Mouse (Mus musculus) megakaryocyte, adult 5-6 weeks (primary cell): Measurements from ENCODE around the gene Srcap. TPM values are rescaled to one million over a fixed set of nuclear protein-coding genes. Genes with fewer than 3 reads are reported as not detected.
"Not testable (repeated sequence)": the region's sequence is repeated elsewhere in the genome, so short reads cannot be mapped to it uniquely, and the experiment has no call there.

Source experiments
- ATAC-seq: 2 replicates; pipeline ENCODE4 v1.8.0; 2016; ENCODE audit warnings: mild to moderate bottlenecking, inconsistent platforms; ENCODE audit not compliant: poor library complexity, severe bottlenecking
- total RNA-seq, 2 experiments: library from RNA; stranded (forward) in 1 of 2; stranded (reverse) in 1 of 2; fragments of 153-499, 151-499 nt in 1 of 2; fragments of 221-1000, 200-1000 nt in 1 of 2; gene quantifications; 2 replicates each; pipeline versions ENCODE4 v1.2.3 to v1.2.4; 2015 to 2017

Gene Srcap
- total RNA-seq, 2 experiments from 2014 or later, result 15.8 to 53.0 TPM

GRCm38 (mm10) chr7:127488364-127488763, 23.4 kb upstream of the Srcap start:
- not testable (repeated sequence) for ATAC-seq

GRCm38 (mm10) chr7:127489982-127490381, 21.8 kb upstream of the Srcap start:
- ATAC-seq, result no peak

DNA sequence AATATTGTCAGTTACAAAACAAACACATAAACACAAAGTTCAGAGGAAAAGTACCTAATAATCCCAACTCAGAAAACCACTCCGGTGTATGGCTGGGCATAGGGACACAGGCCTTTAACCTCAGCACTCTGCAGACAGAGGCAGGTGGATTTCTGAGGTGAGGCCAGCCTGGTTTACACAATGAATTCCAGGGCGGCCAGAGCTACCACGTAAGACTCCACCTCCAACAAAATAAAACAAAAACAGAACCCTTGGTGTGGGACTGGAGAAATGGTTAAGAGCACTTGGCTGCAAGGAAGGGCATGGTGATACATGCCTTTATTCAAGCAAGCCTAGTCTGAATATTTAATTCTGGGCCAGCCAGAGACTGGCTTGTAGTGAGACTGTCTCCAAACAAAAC, 19.9 kb upstream of the Srcap start:
- ATAC-seq, result no peak

GRCm38 (mm10) chr7:127494648-127495047, 17.1 kb upstream of the Srcap start:
- no peak for ATAC-seq

DNA sequence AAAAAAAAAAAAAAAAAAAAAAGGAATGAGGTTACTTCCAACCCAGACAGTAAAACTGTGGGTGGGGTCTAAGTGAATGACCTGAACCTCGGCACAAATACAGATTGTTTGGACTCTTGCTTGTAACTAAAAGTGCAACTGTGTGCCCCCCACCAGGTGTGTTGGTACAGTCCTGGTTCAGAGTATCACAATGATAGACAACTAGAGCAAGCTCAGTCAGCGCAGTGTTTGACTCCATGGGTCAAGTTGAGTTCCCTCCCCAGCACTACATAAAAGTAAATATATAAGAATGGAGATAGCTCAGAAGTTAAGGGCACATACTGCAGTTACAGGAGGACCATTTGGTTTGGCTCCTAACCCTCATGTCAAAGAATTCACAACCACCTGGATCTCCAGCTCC, 14.4 kb upstream of the Srcap start:
- no peak for ATAC-seq

DNA sequence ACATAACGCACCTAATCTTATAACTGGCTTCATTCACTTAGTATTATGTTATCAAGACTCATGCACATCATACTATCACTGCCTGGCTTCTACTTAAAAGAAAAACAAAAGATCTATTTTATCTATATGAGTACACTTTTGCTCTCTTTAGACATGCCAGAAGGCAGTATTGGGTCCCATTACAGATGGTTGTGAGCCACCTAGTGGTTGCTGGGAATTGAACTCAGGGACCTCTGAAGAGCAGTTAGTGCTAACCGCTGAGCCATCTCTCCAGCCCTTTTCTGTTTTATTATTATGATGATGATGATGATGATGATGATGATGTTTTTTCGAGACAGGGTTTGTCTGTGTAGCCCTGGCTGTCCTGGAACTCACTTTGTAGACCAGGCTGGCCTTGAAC, 13.4 kb upstream of the Srcap start:
- ATAC-seq, result peak; percentile 30; the same call in 1 of the 2 replicates

DNA sequence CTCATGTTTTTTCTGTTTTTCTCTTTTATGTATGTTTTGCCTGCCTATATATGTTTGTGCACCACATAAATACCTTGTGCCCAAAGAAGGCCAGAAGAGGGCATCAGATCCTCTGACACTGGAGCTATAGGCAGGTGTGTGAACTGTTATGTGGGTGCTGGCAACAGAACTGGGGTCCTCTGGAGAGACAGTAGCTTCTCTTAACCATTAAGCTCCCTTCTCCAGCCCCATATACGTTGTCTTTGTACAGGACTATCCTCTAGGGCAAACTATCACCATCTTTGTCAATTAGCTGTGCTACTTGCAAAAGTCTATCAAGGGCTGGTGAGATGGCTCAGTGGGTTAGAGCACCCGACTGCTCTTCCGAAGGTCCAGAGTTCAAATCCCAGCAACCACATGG, 3.5 kb upstream of the Srcap start:
- no peak for ATAC-seq

- not testable (repeated sequence) for ATAC-seq
These were observed 2.0 kb upstream of the Srcap start for GRCm38 (mm10) chr7:127509830-127510229.

- ATAC-seq, result no peak
These were observed 542 bp upstream of the Srcap start for GRCm38 (mm10) chr7:127511241-127511640.

DNA sequence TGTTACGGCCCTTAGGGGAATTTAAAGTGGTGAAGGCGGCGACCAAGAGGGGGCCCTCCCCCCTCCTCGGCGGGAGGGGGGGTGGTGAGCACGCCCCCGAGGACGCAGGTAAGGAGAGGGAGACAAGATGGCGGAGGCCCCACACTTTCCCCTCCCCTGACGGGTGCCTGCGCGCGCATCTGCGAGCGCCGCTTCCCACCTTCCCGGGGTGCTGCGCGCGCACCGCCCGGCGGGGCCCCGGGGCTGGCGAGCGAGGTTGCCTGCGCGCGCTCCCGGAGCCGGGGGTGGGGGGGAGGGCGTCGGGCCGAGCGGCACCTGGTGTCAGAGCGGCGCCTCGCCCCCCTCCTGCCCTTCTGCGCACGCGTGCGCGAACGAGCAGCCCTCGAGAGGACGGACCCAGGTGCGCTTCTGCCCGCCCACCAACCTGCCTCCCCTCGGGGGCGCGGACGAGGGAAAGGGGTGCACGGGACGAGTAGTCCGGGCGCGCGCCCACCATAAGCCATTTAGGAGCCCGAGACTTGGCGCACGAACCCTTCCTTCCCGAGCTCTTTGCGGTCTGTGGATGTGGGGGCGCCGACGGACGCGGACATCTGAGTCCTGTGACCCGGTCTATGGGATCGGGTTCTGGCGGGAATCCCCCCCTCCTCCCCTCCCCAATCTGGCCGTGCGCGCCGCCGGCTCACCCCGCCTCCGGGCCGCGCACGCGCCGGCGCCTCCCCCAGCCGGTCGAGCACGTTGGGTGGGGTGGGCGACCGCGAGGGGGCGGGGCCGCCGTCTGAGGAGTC, 640 bp downstream of the Srcap start:
- peak; percentile 78 for ATAC-seq

DNA sequence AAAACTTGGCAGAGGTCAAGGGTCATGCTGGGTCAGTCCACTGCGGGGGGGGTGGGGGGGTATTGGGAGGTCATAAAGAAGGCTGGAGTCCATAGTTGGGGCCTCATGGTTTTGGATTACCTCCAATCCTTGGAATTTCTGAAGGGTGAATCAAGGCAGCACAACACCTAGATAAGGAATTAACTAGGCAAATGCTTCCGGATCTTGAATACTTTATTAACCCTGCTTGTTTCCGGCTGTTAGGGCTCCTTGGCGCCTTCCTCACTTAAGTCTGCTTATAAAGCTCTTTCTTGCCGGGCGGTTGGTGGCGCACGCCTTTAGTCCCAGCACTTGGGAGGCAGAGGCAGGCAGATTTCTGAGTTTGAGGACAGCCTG, 1.2 kb downstream of the Srcap start:
- no peak for ATAC-seq

- no peak for ATAC-seq
These were observed 2.0 kb downstream of the Srcap start for GRCm38 (mm10) chr7:127513781-127514180.

- no peak for ATAC-seq
These were observed 4.1 kb downstream of the Srcap start for GRCm38 (mm10) chr7:127515846-127516245.

DNA sequence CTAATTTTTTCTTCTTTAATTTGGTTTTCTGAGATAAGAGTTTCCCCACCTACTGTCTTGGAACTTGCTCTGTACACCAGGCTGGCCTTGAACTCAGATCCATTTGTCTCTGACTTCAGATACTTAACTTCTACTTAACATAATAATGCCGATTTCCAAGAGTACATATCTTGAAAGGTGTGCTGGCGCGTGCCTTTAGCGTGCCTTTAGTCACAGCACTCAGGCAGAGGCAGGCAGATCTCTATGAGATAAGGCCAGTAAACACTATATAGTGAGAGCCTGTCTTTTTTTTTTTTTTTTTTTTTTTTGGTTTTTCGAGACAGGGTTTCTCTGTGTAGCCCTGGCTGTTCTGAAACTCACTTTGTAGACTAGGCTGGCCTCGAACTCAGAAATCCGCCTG, 4.6 kb downstream of the Srcap start:
- no peak for ATAC-seq

DNA sequence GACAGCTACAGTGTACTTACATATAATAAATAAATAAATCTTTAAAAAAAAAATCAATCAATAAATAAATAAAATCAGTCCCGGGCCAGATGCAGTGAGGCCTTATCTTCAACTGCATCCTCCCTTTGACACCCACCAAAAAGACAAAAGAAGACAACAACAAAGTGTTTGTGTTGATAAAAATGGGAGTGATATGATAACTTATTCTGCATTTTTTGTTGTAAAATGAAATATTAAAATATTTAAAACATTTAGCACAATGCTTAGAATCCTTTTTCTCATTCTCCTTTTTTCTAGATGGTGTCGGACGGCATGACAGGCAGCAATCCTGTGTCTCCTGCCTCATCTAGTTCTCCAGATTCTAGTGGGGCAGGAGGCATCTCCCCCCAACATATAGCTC, 7.5 kb downstream of the Srcap start, which contains the start of gene Gm42715:
Gene Gm42715 (plus strand): TSS at position 301 of the 400 bp plus-strand sequence.
- no peak for ATAC-seq

GRCm38 (mm10) chr7:127541671-127542070, 29.9 kb downstream of the Srcap start:
- no peak for ATAC-seq

DNA sequence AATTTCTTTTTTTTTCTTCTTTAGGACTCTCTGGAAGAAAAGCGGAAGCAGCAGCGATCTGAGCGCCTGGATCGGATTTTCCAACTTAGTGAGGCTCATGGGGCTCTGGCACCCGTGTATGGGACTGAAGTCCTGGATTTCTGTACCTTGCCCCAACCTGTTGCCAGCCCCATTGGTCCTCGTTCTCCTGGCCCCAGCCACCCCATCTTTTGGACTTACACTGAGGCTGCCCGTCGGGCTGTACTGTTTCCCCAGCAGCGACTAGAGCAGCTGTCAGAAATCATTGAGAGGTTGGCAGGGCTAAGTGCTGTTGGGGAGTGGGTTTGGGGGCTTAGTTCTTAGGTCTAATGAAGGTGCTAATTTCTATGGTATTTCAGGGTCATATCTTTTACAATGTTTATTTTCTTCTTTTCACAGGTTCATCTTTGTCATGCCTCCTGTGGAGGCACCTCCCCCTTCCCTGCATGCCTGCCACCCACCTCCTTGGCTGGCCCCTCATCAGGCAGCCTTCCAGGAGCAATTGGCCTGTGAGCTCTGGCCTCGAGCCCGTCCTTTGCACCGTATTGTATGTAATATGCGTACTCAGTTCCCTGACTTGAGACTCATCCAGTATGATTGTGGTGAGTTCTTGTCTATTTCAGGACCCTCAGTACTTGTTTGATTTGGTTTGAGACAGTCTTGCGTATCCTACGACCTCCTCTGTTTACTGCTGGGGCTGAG, 37.5 kb downstream of the Srcap start:
- ATAC-seq, result no peak

DNA sequence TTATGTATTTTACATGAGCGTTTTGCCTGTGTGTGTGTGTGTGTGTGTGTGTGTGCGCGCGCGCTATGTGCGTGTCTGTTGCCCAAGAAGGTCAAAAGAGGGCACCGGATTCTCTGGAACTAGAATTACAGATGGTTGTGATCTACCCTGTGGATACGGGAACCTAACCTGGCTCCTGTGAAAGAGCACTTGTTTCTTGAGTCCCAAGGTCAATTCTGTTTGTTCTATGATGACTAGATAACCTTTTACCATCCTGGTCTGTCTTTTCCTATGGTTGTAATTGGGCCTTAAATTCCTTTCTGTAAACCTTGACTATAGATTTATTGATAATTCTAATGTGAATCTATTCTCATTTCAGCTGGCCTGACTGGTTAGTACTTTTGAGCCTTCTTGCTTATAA, 39.8 kb downstream of the Srcap start:
- no peak for ATAC-seq

- no peak for ATAC-seq
These were observed 48.8 kb downstream of the Srcap start for GRCm38 (mm10) chr7:127560580-127560979.

GRCm38 (mm10) chr7:127561340-127561858, 49.6 kb downstream of the Srcap start, which contains the start of gene Tmem265:
Tmem265 (plus strand) TSS chr7:127561390.
- no peak for ATAC-seq

GRCm38 (mm10) chr7:127564381-127565150, 52.8 kb downstream of the Srcap start:
- ATAC-seq, result no peak
